Mouse (Mus musculus) 416B (cell line): ENCODE results near the gene Zfp839.

Experiments used
- DNase-seq: peaks from one replicate; pipeline ENCODE4 v3.0.0; 2011; ENCODE audit warnings: low read depth

Zfp839 gene

DNA sequence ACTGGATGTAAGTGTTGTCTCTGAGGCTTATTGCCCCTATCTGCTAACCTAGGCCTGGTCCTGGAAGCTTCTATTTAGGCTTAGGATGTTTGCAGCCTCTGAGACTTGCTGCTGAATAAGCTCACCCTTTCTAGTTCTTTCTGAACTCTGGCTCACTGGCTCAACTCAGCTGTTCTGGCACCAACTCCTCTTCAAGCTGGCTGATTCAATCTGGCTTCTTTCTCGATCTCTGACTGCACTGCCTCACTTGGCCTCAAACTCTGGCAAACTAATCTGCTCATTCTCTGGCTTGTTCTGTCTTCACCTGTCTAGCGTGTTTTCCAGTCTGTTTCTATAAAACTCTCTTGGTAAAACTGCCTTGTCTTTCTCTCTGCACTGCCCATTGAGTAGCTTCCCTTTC, 25.3 kb downstream of the Zfp839 start:
- no peak for DNase-seq

DNA sequence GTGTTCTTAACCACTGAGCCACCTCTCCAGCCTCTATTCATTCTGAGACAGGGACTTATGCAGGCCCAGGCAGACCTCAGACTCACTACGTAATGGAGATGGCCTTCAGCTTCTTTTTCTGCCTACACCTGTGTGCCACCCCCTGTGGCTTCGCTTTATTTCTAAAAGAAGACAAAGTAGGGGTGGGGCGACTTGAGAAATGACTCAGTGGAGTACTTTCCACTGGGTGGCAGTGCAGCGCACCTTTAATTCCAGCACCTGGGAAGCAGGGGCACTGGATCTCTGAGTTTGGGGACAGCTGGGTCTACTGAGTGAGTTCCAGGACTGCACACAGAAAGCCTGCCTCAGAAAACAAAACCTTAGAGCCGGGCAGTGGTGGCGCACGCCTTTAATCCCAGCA, 32.2 kb downstream of the Zfp839 start:
- peak; percentile 24 for DNase-seq

DNA sequence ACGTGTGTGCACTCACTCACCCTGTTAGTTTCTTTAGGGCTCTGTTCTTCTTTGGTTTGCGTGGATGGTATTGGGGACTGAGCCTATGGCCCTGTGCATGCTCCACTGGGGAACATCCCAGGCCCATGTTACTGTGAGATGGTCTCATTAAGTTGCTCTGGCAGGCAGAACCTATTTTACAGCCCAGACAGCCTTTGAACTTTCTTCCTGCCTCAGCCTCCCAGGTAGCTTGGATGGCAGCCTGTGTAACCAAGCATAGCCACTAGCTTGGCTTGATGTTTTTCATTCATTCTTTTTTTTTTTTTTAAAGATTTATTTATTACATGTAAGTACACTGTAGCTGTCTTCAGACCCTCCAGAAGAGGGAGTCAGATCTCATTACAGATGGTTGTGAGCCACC, 35.2 kb downstream of the Zfp839 start:
- DNase-seq, result no peak

DNA sequence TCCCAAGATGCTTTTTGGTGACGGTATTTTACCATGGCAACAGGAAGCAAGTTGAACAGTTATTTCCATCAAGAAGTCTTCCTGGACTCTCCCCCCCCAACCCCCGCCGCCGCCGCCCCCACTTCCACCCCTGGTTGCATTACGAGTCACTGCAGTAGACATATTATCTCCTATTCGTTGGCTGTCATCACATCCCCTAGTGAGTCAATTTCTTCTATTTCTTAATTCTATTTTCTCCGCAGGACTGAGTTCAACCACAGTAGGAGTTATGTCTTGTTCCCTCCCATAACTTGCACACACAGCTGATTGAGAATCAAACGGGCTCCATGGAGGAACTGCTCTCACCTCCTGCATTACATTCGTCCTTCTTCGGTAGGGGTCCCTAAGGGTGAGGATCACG, 38.1 kb downstream of the Zfp839 start:
- DNase-seq, result peak; percentile 73

DNA sequence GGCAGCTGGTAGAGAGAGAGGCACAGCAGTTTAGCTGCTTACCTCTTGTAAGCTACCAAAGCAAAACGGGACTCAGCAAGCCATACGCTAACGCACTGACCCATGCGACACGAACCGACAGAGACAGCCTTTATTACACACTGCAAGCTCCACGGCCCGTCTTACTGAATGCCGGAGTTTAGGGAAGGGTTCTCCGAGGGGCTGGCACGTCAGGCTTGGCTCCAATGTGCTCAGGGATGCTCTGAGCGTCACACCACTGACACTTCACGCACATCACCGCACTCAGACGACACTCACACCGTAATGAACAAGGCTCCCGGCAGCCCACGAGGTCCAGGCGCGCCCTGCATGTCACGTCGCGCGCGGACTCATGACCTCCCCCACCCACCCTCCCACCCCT, 38.6 kb downstream of the Zfp839 start:
- peak; percentile 51 for DNase-seq

DNA sequence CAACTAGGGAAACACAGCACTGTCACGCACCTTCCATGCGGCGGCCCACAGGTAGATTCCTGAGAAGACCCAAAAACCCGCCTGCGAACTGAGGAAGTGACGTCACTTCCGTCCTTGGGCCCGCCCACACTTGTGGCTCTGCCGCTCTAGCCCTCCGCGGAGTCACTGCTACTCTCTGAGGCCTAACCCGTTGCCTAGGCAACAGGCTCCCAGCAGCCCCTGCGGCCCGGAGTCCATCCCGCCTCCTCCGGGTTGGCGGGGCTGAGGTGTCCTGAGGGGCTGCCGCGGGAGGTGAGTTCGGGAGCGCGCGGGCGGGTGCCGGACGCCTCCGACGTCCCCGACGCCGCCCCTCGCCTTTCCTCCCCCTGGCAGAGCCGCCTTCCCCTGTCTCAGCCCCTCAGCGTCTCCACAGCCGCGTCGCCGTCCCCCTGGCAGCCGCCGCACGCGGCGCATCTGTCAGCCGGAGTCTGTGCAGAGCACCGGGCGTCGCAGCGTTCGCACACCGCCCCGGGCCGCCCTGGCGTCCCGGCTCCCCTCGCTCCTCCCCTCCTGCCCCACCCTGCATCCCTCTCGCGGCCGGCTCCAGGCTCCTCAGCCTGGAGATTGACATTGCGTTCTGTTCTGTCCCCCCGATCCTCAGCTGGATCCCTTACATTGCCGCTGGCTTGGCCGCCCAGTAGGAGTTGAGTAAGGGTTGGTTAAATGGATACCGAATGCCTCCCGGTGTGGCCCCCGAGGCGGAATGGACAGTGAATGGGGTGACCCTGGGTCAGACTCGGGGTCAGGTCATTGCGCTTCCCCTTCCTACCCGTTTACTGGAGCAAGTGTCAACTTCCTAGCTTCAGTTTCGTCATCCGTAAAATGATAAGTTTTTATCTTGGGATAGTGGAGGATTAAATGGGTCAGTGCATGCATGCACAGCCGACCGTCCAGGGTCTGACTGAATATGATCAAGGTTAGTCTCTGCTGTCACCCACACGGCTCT, 39.3 kb downstream of the Zfp839 start, which contains the start of the genes Cinp and Tecpr2:
Gene Cinp, minus strand, starts transcription at position 110 of the 985 bp plus-strand sequence.
Gene Tecpr2, plus strand, starts transcription at position 229 of the 985 bp plus-strand sequence.
- DNase-seq, result peak; percentile 97

DNA sequence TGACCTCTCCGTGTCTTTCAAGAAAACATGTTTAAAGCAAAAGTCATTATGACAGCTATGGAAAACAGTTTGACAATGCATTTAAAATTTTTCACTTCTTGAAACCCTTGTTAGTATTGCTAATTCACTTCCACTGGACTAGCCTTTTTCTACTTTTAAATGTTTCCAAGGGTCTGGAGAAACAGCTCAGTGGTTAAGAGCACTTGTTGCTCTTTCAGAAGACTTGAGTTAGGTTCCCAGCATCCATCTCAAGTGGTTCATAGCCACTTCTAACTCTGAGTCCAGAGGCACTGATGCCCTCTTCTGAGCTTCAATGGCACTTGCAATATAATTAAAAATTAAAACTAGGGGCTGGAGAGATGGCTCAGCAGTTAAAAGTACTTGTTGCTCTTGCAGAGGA, 41.8 kb downstream of the Zfp839 start:
- no peak for DNase-seq

DNA sequence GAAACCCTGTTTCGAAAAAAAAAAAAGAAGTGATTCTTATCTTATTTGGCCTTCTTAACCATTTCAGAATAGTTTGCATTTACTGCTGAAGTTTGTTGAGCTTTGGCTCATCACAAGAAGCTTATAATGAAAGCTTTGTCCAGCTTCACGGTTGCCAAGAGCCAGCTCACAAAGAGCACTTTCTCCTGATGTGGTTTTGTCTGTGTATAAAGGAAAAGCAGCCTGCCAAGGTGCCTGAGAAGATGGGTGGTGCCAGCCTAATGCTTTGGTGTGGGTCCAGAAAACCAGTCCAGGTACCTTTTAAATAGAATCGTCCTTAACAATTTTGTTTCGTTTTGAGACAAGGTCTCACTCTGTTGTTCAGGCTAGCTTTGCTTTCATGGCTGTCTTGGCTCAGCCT, 52.1 kb downstream of the Zfp839 start:
- no peak for DNase-seq

DNA sequence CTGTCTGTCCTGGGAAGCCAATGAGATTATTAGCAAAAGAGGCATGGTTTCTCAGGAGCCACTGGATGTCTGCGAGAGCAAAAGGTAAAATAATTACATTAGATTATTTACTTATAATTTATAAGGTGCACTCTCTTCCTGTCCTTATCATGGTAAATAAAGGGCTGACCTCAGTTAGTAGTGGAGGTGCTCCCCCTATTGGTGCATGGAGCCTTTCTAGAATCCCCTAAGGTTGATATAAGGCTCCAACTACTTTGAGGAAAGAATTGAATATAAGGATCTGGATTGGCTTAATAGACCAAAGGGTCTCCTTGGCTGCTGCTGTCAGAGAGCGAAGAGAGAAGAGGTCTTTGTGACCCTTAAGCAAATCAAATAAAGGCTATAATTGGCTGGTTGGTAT, 53.5 kb downstream of the Zfp839 start:
- DNase-seq, result peak; percentile 35

DNA sequence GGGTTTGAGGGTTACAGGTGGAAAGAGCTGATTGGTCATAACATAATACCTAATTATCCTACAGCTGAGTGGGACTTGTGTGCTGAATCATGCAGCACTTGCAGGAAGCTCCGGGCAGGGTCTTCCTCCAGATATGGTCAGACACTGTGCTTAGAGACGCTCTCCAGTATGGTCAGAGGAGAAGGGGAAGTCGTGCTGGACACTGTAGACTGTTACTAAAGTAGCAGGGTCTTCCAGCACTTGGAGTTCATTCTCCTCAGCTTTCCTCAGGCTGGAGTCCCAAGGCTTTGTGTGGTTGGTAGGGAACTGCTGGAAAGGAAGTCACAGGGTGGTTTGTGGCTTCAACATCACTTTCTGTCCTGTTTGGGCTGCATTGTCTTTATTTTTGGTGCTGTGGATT, 57.8 kb downstream of the Zfp839 start:
- DNase-seq, result peak; percentile 76

DNA sequence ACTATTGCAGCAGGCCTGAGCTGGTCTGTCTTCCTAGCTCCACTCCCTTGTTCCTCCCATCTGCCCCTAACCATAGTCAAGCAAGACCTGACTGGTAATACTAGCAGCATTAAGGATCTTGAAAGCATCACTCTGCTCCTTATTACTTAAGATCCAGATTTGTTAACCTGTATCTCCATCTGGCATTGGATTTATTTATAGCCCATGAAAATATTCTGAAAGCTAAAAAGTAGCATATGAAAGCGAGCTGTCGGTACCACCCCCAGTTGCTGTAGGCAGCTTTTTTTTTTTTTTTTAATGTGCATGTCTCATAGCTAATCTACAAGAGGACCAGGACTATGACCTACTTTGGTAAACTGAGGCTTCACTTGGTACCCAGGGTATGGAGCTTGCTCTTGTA, 59.9 kb downstream of the Zfp839 start:
- DNase-seq, result no peak

DNA sequence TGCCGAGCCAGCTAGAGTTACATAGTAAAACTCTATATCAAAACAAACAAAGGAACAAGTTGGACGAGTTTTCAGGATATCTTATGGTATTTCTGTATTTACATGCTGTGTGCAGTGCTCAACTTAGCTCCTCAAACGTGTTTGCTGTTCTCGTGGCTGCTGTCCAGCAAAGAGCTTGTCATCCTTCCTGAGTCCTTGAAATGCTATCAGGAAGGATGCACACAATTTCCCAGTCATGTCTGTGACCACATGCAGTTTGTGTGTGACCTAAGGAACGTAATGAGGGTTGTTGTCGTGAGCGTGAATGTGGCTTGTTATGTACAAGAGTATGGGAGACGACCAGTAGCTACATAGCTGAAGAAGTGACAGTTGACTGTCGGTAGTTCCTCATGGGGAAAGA, 65.7 kb downstream of the Zfp839 start:
- peak; percentile 91 for DNase-seq
